Mouse (Mus musculus) liver, embryonic 14.5 days (tissue): ENCODE data around the gene Fut9.

Experiments
- CTCF ChIP-seq: IDR thresholded peaks from 2 replicates; pipeline ENCODE4 v1.5.1; 2016; ENCODE audit warnings: antibody characterized with exemption, low read depth, control low read depth
- EP300 ChIP-seq: IDR thresholded peaks from 2 replicates; pipeline ENCODE4 v1.6.1; 2016; ENCODE audit warnings: antibody characterized with exemption, low read depth

GRCm38 (mm10) chr4:25651902-25652301, 148.1 kb downstream of the Fut9 start:
- TF ChIP-seq CTCF (no peak), EP300 (no peak)
